Mouse (Mus musculus): ENCODE data around the gene Ephb4. TPM values are rescaled to one million over a fixed set of nuclear protein-coding genes. Genes with fewer than 3 reads are reported as not detected.

Ephb4 gene
- total RNA-seq, 2 experiments from 2014 or later: 77.5 to 83.7 TPM

DNA sequence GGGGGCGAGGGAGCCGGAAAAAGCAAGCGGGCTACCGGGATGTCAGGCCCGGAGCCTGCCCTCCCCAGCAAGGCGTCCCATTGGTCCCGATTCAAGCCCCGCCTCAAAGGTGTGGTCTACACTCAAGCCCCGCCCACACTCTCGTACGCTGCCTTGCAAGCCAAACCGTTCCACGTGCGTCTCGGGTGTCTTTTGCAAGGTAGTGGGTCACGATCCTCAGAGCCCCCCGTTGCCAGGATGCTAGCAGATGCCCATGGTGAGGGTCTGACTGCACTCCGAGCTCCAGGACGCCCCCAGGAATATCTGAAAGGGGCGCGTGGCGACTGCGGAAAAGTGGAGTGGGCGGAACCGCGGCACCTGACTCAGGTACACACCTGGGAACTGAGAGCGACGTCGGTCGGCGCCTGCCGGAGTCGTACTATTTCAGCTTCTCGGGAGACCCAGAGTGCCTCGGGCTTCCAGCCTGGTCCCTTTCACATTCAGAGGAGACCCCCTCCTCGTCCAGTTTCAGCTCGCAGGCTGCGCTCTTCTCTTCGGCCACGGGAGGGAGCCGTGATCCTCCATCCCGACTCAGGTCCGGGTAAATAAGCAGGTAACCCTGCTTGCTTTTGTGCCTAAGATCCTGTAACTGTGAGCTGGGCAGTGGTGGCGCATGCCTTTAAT is 16.3 kb upstream of the Ephb4 start, which contains the start of gene Slc12a9:
Gene Slc12a9, minus strand, starts transcription at position 86 of the 663 bp plus-strand sequence.
- intact Hi-C loops (cut with DNase I): loop anchor here (1.0 to 10.0 kb wide), 3 partner anchors 43 to 431 kb away; no protein-coding TSS in a partner anchor
- peak; percentile 88 to 96 for DNase-seq

DNA sequence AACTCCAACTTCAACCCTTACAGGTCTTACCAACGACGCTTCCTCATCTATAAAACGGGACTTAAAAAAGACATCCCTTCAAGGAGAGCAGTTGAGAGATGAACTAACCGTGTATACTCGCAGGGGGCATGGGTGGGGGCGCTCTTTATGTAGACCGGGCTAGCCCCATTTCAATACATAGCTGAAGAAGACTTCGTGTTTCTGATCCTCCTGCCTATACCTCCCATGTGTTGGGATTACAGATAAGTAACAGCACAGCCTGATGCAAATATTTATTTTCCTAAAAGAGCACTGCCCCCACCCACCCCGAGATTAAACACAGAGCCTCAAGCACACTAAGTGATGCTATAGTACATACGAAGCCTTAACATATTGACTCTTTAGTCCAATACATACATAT is 15.6 kb upstream of the Ephb4 start:
- DNase-seq: no peak
- intact Hi-C loops (cut with DNase I): loop anchor here (1.0 to 10.0 kb wide), 3 partner anchors 42 to 430 kb away; no protein-coding TSS in a partner anchor

DNA sequence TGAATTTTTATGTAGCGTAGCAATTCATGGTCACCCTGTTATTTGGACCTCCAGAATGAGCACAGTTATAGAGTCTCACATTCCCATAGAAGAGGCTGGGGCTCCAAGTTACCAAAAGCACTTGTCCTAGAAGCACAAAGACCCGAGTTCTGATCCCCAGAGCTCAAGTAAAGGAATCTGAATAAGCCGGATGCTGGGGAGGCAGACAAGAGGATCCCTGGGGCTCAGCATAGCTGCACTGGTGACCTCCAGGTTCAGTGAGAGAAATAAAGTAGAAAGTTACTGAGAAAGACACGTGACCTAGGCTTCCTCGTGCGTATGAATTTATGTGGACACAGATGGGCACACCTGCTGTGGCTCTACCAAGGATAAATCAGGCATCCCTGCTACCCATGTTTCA is 14.8 kb upstream of the Ephb4 start:
- no peak for DNase-seq
- intact Hi-C loops (cut with DNase I): loop anchor here (10.0 kb wide), 1 partner anchor 430 kb away; no protein-coding TSS in a partner anchor

DNA sequence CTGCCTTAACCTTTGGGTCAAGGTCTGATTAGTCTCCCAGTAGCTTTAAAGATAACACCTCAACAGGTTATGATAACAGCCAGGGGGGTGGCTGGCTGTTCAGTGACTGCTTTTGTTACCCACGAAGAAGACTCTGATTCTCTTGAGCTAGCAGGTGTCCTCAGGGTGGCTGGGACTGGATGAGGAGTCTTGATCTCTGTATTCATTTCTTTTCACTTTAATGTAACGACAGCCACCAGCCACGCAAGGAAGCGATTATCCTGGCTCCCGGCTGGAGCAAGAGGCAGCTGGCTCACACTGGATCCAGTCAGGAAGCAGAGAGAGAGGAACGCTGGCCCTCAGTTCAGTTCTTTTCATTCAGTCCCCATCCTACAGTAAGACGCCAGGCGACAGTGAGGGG is 12.7 kb upstream of the Ephb4 start:
- DNase-seq: no peak

DNA sequence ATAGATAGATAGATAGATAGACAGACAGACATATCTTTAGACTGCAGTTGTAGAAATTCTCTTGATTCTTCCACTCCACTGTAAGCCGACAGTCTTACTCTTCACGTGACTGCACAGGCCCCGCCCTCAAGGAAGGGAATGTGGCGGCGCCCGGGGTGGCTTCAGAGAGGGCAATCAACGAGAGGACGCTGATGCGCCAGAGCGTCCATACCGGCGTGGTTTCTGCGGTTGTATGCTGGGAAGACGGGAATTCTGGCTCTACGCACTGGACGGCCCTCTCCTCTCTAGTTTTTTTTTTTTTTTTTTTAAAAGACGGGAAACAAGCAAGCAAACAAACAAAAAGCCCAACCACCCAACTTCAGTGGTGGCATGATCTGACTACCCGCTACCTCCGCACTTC is 11.7 kb upstream of the Ephb4 start:
- intact Hi-C loops (cut with DNase I): loop anchor here (2.0 to 10.0 kb wide), 2 partner anchors 15 to 427 kb away; no protein-coding TSS in a partner anchor
- peak; percentile 89 to 92 for DNase-seq

More for the DNA sequence above, 12.7 kb upstream of the Ephb4 start:
- intact Hi-C loops (cut with DNase I): loop anchor here (10.0 kb wide), 1 partner anchor 428 kb away; no protein-coding TSS in a partner anchor

DNA sequence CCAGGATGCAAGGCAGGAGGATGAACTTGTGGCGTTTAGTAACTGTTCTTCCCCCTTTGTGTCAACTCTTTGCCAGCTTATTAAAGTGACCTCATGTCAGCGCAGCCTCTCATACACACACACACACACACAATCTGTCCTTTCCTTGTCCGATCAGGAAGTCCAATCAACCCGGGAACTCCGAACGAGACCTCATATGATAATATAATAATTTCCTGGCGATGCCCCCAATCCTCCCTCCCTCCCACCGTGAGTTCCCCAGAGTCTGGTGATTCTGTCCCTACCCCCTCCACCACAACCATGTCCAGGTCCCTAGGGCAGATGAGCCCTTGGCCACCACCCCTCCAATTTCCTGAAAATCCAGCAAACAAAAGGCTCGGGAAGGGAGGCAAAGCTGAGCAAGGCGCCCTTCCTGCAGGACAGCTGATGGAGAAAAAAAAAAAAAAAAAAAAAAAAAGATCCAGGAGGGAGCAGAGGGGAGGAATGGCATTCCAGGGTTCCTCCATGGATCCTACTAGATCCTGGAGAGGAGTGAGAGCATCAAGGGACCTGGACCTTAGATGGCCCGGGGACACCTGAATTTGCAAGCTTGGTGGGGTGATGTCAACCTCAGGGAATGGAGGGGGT is 11.1 kb upstream of the Ephb4 start:
- intact Hi-C loops (cut with DNase I): loop anchor here (1.0 to 10.0 kb wide), 3 partner anchors 10 to 426 kb away; no protein-coding TSS in a partner anchor
- peak; percentile 67 for DNase-seq

DNA sequence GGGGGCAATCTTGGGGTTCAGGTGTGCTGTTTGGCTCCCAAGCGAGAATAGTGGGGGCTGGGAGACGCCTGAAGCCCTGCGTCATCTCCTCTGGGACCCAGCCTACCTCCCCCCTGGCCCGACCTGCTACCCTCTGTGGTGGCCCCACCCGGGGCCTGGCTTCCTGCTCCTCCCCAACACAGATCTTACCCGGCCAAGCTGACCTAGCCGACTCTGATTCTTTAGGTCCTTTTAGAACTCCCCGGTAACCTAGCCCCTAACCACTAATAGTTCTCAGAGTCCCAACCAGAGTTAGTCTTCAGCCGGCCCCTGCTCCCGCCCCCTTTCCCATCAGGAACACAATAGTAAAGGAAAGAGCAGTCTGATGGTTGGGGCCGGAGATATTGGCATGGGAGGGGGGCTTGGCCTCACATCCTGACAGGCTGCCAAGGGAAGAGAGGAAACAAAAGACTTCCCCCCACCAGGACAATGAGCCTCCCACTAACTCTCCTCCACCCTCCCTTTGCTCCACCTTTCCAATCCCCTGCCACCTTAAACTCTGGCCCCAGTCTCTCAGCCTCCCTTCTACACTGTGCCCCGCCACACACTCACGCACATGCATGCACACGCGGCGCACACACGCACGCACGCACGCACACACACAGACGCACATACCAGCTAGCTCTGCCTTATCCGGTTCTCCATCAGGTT is 10.5 kb upstream of the Ephb4 start:
- intact Hi-C loops (cut with DNase I): loop anchor here (1.0 to 10.0 kb wide), 3 partner anchors 9 to 425 kb away; no protein-coding TSS in a partner anchor
- DNase-seq: peak; percentile 70 to 72

DNA sequence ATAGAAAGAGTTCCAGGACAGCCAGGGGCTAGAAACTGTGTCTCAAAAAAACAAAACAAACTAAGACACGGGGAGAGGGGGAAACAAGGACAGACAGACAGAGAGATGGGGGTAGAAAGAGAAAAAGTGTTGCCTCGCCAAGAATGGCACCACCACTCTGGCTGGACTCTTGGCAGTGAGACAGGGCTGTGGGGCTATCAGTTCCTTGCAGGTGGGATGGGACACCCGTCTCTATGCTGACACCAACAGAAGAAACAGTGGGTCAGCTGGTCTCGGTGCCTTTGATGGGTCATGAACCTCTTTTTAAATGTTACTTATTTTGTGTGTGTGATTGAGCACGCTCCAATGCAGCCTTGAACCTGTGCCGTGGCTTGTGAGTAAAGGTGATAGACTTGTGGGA is 9.7 kb upstream of the Ephb4 start:
- DNase-seq: no peak
- intact Hi-C loops (cut with DNase I): no loop called here

DNA sequence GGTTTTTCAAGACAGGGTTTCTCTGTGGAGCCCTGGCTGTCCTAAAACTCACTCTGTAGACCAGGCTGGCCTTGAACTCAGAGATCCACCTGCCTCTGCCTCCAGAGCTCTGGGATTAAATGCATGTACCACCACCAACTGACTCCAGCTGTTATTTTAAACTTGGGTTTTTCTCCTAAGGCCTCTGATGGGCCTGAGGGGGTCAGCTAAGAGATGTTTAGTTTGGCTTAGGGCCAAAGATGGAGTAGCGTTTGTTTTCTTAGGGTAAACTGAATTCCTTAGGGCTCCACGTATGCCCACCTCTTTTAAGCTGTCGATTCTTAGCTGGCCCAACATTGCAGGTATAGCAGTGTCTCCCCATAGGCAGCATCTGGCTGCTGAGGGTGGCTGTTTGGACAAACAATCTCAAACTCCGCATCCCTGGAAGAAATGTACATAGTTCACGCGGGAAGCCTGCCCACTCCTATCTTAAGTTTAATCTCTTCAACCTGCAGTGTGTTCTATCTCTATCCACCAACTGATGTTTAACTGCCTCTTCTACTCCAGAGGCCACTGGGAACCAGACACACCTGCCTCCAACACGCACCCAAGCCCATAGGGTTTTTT is 7.4 kb upstream of the Ephb4 start:
- intact Hi-C loops (cut with DNase I): no loop called here
- DNase-seq: no peak

DNA sequence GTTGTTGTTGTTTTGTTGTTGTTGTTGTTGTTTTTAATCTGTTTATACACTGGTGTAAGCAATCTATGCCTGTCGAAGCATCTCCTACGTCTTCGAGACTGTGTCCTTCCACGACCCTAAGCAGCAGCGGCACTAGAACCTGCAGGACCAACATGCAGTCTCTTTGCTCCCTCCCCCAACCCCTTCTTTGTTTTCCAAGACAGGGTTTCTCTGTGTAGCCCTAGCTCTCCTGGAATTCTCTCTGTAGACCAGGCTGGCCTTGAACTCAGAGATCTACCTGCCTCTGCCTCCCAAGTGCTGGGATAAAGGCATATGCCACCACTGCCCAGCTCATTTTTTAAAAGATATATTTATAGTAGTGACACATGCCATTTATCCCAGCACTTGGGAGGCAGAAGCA is 6.5 kb upstream of the Ephb4 start:
- intact Hi-C loops (cut with DNase I): no loop called here
- DNase-seq: no peak

DNA sequence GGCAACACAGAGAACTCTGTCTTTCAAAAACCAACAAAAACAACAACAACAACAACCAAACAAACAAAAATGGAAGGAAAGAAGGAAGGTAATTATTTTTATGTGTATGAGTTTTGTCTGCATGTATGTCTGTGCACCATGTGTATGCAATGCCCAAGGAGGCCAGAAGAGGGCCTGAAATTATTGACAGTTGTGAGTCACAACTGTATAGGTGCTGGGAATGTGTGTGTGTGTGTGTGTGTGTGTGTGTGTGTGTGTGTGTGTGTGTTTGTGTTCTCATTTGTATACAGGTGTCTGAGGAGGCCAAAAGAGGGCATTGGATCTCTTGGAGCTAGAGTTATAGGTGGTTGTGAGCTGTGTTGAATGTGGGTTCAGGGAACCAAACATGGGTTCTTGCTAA is 6.0 kb upstream of the Ephb4 start:
- no peak for DNase-seq
- intact Hi-C loops (cut with DNase I): no loop called here

DNA sequence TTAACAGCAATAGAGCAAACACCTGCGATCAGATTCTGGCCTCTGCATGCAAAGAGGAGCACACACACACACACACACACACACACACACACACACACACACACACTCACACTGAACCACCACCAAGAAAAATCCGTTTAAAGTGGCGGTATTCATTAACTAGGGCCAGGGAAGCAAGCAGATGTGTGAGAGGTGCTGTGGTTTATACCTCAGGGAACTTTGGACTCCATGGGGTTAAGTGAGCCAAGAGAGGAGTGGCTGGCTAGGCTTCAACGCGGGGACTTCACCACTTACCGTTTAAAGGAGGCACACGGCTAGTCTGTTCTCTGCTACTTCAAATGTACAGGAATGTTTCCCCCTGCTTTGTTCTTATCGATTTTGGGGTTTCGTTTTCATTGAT is 4.1 kb upstream of the Ephb4 start:
- intact Hi-C loops (cut with DNase I): no loop called here
- peak in 1 of 2 experiments; percentile 22 for DNase-seq

DNA sequence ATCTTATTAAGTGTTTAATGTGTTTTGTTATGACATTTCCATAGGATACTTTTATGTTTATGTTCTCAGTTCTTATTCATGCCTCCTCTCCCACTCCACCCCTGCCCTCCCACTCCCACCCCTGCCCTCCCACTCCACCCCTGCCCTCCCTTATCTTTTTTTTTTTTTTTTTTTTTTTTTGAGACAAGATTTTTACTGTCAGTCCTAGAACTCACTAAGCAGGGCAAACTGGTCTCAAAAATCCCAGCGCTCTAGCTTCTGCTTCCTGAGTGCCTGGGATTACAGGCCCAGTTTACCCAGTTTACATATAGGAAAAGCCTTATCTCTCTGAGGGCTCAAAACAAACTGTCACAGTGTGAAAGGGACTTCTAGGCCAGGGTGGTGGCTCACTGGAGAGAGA is 3.5 kb upstream of the Ephb4 start:
- intact Hi-C loops (cut with DNase I): no loop called here
- DNase-seq: no peak

DNA sequence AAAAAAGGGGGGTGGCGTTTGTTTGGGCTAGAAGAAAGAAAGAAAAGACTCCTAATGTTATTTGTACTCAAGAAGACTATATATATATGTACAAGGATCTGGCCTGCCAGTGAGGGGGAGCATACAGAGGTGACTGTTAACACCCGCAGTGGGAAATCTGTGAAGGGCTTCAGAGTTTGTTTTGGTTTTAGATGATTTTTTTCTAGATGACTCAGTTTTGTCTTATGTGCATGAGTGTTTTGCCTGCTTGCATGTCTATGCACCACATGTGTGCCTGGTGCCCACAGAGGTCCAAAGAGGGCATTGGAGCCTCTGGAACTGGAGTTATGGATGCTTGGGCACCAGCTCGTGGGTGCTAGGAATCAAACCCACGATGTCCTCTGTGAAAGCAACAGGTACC is 2.9 kb upstream of the Ephb4 start:
- intact Hi-C loops (cut with DNase I): no loop called here
- no peak for DNase-seq

DNA sequence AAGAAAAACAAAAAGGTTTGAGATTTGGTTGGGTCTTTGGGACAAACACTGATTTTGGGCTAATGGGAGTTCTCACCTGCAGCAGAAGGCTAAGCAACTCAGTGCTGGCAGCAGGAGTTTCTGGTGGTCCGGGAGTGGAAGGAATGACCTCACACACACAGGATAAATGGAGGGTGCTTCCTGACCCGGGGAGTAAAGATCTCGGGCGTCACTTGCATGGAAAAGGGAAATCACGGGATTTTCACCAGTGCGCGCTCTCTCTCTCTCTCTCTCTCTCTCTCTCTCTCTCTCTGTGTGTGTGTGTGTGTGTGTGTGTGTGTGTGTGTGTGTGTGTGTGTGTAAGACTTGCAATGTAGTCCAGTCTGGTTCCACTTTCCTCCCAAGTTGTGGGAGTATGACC is 2.1 kb upstream of the Ephb4 start:
- DNase-seq: peak in 1 of 2 experiments; percentile 24
- intact Hi-C loops (cut with DNase I): loop anchor here (1.0 kb wide), 1 partner anchor 9 kb away; no protein-coding TSS in a partner anchor

DNA sequence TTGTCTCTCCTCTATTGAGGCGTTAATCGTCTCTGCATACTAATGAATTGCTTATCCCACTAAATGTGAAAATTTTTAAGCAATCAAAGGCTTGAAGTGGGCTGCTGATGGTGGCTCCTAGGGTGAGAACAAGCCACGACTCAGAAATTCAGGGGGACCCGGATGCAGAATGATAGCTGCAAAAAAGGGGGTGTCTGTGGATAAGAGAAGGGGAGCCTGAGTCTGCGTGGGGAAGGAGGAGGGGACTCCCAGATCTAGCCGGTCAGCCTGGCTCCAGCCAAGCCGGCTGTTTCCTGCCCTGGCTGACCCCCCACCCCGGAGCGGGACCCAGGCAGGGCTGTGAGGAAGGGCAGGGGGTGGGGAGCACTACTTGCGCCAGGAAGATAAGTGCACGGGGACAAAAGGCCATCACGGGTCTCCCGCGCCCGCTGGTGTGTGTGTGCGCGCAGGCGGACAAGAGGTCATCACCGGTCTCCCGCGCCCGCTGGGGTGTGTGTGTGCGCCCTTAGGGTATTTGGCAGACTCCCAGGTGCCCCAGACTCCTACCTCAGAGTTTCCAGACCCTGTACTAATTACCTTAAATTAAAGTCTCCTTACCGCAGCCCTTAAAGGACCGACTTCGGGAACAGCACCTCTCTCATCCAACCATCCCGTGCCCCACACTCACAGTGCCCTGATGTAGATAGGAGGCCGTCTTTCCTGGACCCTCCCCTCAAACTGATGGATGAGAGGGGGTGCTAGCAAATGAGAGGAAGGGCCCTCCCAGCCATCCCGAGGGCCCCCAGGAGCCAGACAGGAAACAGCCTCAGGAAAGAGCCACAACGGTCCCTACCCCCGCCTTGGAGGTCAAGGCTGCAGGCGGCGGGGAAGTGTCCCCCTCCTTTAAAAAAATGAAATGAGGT is 1.2 kb upstream of the Ephb4 start:
- peak; percentile 83 to 85 for DNase-seq
- intact Hi-C loops (cut with DNase I): loop anchor here (1.0 kb wide), 1 partner anchor 9 kb away; no protein-coding TSS in a partner anchor

DNA sequence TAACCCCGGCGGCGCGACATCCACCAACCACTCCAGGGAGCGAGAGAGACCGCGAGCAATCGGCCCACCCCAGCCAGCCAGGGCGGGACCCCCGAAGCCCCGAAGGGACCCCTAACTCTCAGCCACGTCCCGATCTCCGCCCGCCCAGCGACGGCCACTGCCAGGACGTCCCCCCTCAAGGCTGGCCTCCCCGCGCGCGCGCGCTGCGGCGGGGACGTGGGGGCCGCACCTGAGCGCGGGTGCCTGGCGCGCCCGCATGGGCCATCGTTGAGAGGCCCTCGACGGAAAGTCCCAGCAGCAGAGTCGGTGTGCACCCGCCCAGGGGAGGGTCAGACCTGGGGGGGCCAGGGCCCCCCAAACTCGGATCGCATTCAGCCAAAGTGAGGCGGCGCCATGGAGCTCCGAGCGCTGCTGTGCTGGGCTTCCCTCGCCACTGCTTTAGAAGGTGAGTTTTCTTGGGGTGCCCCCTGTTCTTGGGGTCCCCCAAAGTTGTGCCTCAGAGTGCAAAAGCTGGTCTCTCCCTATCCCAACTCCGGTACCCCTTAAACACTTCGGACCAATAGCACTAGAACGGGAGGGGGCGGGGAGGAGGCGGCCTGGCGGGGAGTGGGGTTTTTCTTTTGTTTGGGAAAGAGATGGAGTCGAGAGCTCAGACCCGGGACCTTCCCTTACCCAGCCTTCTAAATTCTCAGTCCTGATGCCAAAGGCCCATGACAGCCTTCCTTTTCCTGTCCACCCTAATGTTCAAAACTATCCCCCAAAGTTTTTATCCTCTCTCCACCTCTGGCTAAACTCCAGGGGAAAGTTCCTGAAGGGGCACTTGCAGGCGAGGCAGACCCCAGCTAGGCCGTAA is 522 bp downstream of the Ephb4 start:
- intact Hi-C loops (cut with DNase I): no loop called here
- DNase-seq: no peak

DNA sequence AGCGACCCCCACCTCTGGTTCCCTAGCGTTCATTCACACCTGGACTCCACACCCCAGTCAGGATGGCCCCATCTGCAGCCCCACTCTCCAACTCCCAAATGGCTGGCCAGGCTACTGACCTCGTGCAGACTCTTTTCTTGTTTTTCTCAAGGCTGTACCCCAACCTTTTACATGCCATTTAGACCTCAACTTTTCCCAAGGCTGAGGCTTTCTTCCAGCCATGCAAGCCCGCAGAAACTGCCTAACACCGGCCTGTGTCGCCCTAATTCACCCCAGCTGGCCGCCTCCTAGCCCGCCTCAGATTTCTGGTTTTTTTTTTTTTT is 1.1 kb downstream of the Ephb4 start:
- DNase-seq: no peak
- intact Hi-C loops (cut with DNase I): no loop called here

DNA sequence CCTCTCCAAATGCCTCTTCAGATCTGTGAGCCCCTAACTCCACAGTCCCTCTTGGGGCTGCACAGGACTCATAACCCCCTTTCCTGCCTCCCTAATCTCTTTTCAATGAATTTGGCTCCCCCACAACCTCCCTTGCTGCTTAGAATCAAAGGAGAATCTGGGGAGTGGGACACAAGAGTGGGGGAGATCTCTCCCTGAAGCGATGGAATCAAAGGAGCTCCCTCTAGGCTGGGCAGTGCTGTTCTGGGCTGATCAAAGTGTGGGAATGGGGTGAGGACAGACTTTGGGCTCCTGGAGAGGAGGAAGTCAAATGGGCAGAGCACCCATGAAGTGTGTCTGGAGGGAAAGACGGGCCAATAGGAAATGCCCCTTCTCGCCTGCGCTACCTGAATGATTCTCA is 1.5 kb downstream of the Ephb4 start:
- DNase-seq: no peak
- intact Hi-C loops (cut with DNase I): no loop called here

Data from heart, postnatal 14 days (tissue).